Mouse (Mus musculus) spleen, adult 18-20 months (tissue): ENCODE measurements around the gene Tsg101.
A peak's percentile ranks its signal among the peaks of the same experiment; 100 is the strongest.
"Not testable (repeated sequence)": the region's sequence is repeated elsewhere in the genome, so short reads cannot be mapped to it uniquely, and the experiment has no call there.

Experiments
- DNase-seq, 2 experiments: peaks; one replicate each; pipeline ENCODE4 v3.0.0; 2022; ENCODE audit warnings: mixed read lengths in 2 of 2

Tsg101 gene

DNA sequence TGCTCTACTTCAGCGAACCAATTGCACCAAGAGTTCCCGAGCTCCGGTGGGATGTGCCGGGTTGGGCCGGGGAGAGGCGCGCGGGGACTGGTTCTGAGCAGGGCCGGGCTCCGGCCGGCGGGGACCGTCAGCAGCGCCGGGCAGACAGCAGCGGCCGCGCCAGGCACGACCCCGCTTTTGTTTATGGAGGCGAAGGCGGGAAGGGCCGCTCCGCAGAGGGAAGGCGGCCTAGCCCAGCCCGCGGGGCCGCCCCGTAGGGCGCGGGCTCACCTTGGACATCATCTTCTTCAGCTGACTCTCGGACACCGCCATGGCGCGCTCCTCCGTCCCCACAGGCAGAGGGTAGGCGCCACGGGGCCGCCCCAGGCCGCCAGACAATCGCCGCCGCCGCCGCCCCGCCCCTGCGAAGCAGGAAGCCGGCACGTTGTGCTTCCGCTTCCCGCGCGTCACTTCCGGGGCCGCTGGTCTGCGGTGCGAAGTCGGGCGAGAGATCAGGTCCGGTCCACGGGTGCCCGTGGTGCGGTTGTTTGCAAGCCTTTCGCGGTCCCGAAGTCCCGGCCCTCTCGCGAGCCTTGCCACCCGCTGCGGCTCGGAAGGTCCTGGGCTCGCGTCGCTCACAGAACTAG is at the start of gene Tsg101:
Tsg101 (minus strand) TSS at position 419 of the 626 bp plus-strand sequence.
- peak; percentile 84 to 93 for DNase-seq

DNA sequence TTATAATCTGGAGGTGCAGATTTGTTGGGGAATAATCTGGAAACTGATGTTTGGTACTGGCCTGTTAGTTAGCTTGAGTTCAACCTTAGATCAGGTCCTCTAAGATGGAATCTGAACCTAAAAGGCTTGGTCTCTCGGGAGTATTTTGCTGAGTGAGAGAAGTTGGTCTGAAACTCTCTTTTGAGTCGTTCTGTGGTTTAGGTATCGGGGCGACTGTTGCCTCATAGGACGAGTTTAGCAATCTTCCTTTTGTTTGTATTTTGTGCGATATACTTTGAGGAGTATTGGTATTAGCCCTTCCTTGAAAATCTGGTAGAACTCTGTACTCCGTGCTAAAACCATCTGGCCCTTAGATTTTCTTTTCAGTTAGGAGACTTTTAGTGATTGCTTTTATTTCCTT is 44.3 kb upstream of the Tsg101 start:
- no peak for DNase-seq

DNA sequence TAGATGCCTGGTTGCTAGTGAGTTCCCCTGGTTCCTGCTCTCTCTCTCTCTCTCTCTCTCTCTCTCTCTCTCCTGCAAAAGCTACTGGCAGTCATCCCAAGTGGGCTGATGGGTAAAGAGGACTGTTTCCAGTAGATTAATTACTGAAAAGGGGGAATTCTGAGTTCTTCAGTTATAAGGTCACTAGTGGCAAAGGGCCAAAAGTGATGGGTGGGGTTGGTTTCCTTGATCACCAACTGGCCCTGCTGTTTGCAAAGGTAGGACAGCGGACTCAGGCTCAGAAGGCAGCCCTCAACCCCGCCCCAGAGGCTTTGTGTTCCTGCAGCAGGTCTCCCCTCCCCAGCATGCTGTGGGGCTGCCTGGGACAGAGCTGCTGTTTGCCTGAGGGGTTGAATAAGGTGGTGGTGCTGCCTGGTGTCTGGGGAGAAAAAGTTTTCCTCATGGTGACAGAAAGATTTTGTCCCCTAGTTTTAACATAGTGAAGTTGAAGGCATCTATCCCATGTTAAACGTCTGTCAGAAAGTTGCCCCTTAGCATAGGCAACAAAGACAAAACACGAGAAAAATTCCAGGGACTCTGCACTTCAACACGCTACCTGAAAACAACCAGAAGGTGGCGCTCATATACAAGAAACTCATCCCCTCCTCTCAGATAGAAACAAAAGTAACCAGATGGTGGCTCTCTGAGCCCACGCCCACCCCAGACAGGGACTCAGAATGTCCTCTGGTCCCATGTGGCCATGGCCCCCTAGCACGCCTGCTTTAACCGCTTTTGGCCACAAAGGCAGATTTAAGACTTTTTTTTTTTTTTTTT is 43.2 kb upstream of the Tsg101 start:
- DNase-seq, result peak; percentile 22 to 45

DNA sequence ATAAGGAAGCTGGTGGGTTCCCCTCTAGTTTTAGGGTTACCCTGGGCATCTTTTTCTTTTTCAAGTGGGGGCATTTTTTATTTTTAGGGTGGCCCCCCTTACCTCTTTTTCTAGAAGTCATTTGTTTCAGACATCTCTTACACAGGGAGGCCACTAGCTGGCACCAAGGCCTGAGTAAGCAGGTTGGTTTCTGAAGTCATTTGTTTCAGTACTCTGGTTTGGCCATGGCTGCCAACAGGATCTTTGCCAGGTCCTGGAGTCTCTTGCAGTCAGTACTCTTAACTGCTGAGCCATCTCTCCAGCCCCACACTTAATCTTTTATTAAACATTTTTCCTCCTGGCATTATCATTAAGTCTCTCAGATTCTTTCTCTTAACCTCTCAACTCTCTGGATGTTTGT is 42.4 kb upstream of the Tsg101 start:
- DNase-seq, result no peak

DNA sequence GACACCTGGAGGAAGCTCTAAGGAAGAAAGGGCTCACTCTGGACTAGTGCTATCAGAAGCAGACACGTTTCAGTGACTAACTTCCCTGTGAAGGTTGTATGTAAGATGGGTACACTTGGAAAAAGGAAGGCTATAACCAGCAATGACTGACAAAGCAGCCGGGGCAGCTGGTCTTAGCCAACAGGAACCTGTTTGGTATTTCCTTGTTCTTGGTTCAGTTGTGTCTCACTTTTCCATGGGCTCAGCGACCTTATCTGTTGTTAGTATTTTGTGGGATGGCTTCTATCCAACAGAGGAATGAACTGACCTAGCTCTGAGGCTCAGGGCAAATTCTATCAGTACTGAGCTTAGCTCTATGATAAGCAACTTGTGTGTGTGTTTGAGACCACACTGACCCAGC is 41.2 kb upstream of the Tsg101 start:
- no peak for DNase-seq

DNA sequence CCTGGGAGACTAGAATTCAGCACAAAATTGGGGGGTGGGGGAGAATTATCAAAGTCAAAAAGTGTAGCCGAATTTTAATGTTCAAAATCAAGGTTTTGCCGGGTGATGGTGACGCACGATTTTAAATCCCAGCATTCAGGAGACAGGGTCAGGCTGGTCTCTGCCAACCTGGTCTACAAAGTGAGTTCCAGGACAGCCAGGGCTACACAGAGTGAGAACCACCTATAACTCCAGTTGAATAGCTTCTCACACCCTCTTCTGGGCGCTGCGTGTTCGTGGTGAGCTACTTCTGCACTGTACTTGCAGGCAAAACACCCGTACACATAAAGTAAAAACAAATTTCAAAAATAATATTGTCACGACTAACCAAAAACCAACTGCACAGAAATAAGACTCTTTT is 39.1 kb upstream of the Tsg101 start:
- no peak for DNase-seq

DNA sequence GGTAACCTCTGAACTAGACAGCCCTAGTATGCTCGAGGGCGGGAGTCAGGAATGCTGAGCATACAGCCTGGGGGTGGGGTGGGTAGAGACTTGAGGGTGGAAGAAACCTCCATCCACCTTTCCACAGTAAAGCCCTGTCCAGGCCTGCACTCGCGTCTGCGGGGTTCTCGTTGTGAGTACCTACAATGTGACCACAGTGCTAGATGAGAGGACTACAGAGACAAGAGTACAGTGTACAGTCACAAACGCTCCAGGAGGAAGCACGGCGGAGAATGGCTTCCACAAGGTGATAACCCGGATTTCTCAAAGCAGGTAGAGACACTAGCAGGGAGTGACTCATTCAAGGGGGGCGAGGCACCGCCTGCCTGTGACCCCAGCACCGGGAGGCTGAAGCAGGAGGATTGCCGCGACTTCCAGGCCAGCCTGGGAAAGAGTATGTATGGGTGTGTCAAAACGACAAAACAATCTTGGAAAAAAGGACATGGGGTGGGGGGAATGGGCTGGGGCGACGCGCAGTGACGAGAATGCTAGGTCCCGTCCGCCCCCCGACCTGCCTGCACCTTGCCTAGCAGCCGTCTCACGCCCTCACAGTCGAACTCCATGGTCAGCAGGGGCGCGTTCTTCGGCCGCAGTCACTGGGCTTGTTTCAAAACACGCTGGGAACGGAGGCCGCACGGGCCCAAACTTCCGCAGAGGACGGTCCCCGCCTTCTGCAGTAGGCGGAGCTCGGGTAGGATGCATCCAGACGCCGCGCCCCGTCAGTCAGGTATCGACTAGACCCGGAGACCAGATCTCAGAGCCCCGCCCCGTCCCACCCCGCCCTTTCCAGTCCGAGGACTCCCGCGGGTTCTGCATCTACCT is 38.3 kb upstream of the Tsg101 start, which contains the start of gene Uevld:
Uevld (minus strand) TSS at position 697 of the 861 bp plus-strand sequence.
- DNase-seq, result peak; percentile 78 to 90

DNA sequence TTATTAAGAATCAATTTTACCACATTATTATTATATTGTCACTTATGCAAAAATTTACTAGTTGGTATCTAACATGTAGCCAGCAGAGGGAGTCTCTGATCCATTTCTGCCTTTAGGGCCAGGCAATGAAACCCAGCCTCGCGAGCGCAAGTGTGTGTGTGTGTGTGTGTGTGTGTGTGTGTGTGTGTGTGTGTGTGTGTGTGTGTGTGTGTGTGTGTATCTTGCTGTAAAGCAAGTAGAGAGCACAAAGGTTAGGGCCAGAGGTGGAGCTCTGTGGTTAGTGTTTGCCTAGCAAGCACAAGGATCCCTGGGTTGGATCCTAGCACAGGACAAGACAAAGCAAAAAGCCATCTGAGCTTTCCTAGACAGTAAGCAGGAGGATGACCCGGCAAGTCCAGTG is 16.1 kb upstream of the Tsg101 start:
- DNase-seq, result no peak

DNA sequence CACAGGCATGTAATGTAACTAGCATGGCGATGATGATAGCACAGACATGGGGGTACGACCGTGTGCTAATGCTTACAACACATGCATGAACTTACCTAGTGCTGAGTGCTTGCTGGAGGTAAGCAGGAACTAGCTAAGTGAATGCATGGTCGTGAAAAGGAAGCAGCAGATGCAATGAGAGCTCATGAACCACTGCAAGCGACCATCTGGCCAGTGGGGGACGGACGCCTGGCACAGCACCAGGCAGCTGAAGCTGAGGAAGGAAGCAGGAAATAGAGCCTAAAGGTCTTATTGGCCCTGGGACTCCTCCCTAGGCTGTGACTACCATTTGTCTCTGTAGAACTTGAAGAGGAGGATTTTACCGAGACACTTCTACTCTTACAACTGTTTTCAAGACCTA is 15.0 kb upstream of the Tsg101 start:
- DNase-seq, result no peak

DNA sequence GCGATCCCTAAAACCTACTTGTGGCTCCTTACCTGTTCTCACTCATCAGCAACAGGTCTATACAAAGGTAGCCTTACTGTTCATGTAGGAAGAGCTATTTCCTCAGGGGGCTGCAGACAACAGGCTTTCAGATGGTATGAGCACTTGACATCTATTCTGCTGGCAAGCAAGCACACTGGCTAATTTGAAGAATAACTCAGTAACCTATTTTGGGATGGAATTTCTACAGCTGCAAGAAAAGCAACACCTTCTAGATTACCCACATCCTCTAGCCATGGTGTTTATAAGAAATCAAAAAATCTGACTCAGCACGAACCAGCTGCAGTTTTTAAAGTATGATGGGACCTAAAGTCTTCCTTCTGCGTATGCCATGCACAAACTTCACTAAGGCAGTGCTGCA is 11.6 kb upstream of the Tsg101 start:
- DNase-seq, result no peak

DNA sequence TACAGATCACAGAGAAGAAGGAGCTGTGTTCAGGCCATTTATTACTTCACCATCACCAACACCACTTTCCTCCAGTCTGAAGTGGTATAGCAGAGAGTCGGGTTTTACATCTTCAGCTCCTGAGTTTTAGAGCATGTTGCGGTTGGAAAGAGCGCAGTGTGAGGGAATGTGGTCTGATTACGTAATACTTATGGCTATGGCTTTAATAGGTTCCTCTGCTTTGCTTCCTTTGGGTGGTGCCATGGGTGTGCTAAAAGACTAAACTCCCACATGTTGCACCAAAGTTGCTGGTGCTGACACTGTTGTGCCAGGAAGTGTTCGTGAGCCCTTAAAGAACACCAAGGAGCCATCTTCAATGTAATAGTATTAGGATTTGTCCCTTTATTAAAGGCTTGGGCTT is 8.5 kb upstream of the Tsg101 start:
- no peak for DNase-seq

DNA sequence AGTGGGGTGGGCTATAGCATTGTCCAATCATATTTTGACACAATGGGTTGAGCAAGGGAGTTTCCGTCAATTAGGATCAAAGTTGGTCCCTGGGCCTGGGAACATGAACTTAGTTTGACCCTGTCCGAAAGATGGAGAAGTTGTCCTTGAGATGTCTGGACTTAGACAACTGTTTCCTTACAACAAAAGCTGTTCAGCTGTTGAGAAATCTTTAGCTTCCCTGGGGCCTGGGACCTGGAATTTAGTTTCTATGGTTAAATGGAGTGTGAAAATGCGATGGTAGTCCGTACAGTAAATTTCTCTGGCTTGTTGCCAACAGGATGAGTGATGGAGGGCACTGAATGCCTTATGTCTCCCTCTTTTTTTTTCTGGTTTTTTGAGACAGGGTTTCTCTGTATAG is 2.3 kb upstream of the Tsg101 start:
- DNase-seq, result no peak

DNA sequence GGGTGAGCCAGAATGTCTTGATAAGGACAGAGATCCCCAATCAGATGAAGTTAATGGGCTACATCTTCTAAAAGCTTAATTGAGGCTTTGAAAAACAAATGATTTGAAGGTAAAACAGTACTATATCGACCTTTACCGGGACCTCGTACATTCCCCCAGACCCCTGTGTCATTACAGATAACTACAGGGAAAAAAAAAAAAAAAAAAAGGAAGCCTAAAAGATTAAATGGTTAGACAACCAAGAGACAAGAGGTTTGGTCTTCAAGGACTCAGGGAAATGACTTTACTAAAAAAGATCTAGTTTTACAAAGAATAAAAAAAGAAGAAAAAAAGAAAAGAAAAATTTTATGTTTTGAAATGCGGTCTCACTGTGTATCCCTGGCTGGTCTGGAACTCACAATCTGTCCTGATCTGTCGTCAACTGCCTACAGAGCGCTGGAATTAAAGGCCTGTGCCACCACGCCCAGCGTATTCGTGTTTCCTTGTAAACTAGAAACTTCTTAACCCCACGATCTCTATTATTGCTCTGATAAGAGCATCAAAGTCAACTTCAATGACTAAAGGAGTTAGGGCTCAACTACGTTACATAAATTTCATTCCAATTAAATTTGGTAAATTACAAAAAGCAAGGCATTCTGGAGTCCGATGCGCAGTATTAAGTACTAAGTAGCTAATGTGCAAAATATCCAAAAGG is 944 bp downstream of the Tsg101 start:
- DNase-seq, result no peak

DNA sequence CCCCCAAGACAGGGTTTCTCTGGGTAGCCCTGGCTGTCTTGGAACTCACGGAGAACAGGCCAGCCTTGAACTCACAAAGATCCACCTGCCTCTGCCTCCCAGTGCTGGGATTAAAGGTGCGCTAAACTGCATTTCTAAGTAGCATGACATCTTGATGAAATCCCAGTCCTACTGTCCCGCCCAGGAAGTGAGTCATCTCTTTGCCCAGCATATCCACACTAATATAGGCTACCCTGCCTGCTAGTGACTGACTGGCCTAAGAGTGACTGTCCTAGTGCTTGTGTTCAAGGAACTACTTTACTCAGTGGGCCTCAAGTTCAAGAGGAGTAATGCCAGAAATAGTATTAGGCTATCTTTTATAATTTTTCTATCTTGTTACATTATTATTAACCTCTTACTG is 3.4 kb downstream of the Tsg101 start:
- DNase-seq, result no peak

DNA sequence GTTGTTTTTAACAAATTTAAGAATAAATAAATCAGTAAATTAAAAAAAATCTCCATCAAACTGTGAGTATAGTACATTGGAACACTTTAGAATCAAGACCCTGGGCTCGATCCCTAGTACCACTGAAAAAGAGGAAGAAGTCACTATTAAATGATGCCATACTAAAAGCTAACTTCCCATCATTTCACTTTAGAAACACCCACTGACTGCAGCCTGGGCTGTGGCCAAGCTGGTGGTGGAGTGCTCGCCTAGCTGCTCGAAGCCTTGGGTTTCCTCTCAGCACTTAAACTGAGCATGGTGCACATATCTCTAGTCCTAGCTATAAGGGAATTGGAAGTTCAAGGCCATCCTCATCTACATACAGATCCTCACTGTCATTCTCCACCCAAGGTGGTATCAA is 8.5 kb downstream of the Tsg101 start:
- DNase-seq, result no peak

DNA sequence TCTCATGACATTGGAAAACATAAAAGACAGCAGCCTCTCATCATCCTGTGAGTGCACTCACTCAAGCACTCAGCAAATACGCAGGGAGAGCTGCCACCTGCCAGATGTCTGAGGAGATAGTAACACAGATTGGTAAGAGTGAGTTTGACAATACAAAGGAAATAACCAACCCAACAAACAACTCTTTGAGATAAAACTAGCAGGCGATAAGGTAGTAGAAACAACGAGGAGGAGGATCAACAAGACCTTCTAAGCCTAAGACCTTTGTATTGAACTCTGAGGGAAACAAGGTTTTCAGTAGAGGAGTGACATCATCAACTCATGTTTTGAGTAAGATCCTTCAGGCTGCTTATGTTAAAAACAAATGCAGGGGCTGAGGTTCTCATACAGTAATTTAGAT is 20.4 kb downstream of the Tsg101 start:
- no peak for DNase-seq

DNA sequence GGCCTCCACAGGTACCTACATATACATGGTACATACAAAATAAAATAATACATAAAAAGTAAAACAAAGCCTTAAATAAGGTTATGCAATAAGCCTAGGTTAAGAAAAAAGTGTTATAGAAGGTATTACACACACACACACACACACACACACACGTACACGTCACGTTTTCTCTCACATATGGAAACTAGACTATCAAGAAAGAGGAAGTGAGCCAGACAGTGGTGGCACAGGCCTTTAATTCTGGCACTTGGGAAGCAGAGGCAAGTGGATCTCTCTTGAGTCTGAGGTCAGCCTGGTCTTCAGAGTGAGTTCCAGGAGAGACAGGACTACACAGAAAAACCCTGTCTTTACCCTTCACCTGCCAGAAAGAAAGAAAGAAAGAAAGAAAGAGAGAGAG is 24.3 kb downstream of the Tsg101 start:
- DNase-seq, result peak in 1 of 2 experiments; percentile 7

DNA sequence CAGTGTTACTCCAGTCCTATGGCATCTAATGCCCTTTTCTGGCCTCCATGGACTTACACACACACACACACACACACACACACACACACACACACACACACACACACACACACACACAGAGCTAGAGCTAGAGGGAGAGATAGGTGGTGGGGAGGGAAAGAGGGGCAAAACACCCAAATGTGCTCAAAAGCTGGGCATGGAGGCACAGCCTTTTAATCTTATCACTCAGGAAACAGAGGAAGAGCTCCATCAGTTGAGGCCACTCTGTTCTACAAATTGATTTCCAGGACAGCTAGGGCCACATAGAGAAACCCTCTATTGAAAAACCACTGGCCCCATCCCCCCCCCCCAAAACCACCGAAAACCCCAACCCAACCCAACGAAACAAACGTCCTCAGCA is 36.5 kb downstream of the Tsg101 start:
- no peak for DNase-seq

DNA sequence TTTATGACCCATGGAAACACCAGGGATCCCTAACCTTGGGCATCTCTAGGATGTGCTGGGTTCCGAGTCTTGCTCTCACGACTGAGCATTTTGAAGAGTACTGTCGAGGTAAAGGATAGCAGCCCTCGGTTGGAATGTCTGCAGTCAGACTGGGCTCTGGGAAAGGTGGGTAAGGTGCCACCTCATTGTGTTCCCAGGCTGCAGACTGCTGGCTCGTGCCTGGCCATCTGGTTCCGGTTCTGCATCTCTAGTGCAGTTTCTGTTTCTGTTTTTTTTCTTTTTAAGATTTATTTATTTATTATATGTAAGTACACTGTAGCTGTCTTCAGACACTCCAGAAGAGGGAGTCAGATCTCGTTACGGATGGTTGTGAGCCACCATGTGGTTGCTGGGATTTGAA is 37.8 kb downstream of the Tsg101 start:
- DNase-seq, result not testable (repeated sequence)

DNA sequence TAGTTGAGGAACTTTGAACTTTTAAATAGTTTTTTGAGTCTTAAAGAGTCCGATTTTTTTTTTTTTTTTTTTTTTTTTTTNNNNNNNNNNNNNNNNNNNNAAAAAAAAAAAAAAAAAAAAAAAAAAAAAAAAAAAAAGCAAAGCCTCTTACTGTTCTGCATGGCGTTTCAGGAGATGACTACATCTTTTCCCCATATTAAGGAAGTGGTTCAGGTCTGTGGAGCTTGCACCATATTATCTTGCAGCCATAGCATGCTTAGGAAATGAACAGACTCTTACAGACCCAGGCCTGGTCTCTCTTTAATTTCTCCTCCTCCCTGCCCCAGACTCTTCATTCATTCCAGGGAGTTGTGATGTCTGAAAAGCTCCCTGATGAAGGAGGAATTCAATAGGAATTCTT is 38.8 kb downstream of the Tsg101 start:
- DNase-seq, result no peak

DNA sequence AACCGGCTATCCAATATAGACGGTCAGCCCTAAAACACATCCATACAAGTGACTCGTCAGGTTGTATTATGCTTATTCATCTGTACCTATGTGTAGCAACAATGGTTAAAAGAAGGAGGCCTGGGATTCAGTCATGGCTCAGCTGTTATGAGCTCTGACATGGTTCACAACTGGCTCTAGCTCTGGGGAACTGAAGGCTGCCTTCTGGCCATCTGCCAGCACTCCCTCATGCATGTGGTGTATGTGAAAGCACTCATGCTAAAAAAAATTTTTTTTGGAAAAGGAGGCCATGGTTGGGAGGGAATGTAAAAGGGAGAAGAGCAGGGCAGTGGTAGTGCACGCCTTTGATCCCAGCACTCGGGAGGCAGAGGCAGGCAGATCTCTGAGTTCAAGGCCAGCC is 39.9 kb downstream of the Tsg101 start:
- no peak for DNase-seq

DNA sequence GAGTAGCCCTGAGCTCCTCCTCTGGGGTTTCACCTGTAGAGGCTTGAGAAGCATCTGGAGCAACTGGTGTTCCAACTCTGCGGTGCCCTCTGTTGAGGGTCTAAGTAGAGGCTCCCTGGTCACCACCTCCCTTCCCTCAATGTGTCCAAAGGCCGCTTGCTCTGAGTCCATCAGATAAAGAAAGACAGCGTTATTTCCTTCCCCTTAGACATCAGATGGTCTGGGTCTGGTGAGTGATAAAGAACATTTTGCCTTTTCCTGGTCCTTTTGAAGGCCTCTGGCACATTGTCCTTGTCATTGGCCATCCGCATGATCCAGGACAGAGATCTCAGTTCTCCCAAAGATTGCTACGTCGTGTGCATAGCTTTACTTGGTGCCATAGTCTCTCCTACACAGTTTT is 42.5 kb downstream of the Tsg101 start:
- DNase-seq, result no peak

DNA sequence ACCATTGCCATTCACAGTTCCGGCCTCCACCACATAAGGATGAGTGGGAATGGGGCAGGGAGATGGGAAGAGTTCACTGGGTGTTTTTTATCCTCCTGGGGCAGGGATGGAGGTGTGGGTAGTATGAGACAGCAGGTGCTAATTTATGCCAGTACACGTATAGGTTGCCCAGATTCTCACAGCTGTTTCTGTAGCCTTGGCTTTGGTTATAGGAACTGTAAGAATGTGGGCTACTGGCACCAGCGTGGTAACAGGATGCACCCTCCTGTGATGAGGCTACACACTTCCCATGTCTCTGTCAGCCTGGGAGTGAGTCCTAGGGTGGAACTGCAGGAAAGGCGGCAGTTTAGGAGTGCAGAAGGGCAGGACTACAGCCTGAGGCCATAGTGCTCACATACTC is 42.9 kb downstream of the Tsg101 start:
- DNase-seq, result no peak
